Mouse (Mus musculus): ENCODE measurements around the gene Cadps2. TPM values are rescaled to one million over a fixed set of nuclear protein-coding genes. Genes with fewer than 3 reads are reported as not detected.

Gene Cadps2
- polyA plus RNA-seq, 1 experiment: 0.80 TPM

GRCm38 (mm10) chr6:23453907-23454306, 385.3 kb downstream of the Cadps2 start:
- 62% methylated on average over 5 of the region's 5 CpGs for WGBS
- TF ChIP-seq CTCF (IDR thresholded peaks at IDR 0.05; ENCODE audit: control insufficient read depth, insufficient read depth, low read length): no peak
- TF ChIP-seq POLR2A (IDR thresholded peaks at IDR 0.05; ENCODE audit: borderline replicate concordance, control insufficient read depth, low read depth, low read length): no peak
- Histone ChIP-seq H3K4me3 (replicated peaks; ENCODE audit: control insufficient read depth, low read depth, low read length) (no peak overlapping the region), H3K4me1 (ENCODE audit: control insufficient read depth, insufficient read depth, low read length) (no peaks in the 10 kb centered on the region), H3K27ac (ENCODE audit: control insufficient read depth, insufficient read depth, low read depth, low read length, poor library complexity) (no peak overlapping the region)

- H3K4me3 ChIP-seq (replicated peaks; ENCODE audit: control insufficient read depth, low read depth, low read length): no peak overlapping the region
- H3K4me1 ChIP-seq (ENCODE audit: control insufficient read depth, insufficient read depth, low read length): no peaks in the 10 kb centered on the region
- 68% methylated on average over 3 of the region's 3 CpGs for WGBS
- TF ChIP-seq CTCF (IDR thresholded peaks at IDR 0.05; ENCODE audit: control insufficient read depth, insufficient read depth, low read length) (no peak), POLR2A (IDR thresholded peaks at IDR 0.05; ENCODE audit: borderline replicate concordance, control insufficient read depth, low read depth, low read length) (no peak)
- H3K27ac ChIP-seq (ENCODE audit: control insufficient read depth, insufficient read depth, low read depth, low read length, poor library complexity): no peak overlapping the region
Measured at GRCm38 (mm10) chr6:23439897-23440296, 399.3 kb downstream of the Cadps2 start.

- no peaks in the 10 kb centered on the region for H3K4me1 ChIP-seq (ENCODE audit: control insufficient read depth, insufficient read depth, low read length)
- TF ChIP-seq CTCF (IDR thresholded peaks at IDR 0.05; ENCODE audit: control insufficient read depth, insufficient read depth, low read length) (no peak), POLR2A (IDR thresholded peaks at IDR 0.05; ENCODE audit: borderline replicate concordance, control insufficient read depth, low read depth, low read length) (no peak)
- no peak overlapping the region for H3K27ac ChIP-seq (ENCODE audit: control insufficient read depth, insufficient read depth, low read depth, low read length, poor library complexity)
- WGBS: 33% methylated on average over 12 of the region's 12 CpGs
- no peak overlapping the region for H3K4me3 ChIP-seq (replicated peaks; ENCODE audit: control insufficient read depth, low read depth, low read length)
Measured at GRCm38 (mm10) chr6:23410256-23411049, 428.8 kb downstream of the Cadps2 start.

- H3K27ac ChIP-seq (ENCODE audit: control insufficient read depth, insufficient read depth, low read depth, low read length, poor library complexity): no peak overlapping the region
- no peak overlapping the region for H3K4me3 ChIP-seq (replicated peaks; ENCODE audit: control insufficient read depth, low read depth, low read length)
- WGBS: 83% methylated on average over 2 of the region's 2 CpGs
- no peaks in the 10 kb centered on the region for H3K4me1 ChIP-seq (ENCODE audit: control insufficient read depth, insufficient read depth, low read length)
- no peak for TF ChIP-seq POLR2A (IDR thresholded peaks at IDR 0.05; ENCODE audit: borderline replicate concordance, control insufficient read depth, low read depth, low read length)
- TF ChIP-seq CTCF (IDR thresholded peaks at IDR 0.05; ENCODE audit: control insufficient read depth, insufficient read depth, low read length): no peak
Measured at GRCm38 (mm10) chr6:23394131-23394530, 445.1 kb downstream of the Cadps2 start.

- H3K4me1 ChIP-seq (ENCODE audit: control insufficient read depth, insufficient read depth, low read length): no peaks in the 10 kb centered on the region
- no peak overlapping the region for H3K27ac ChIP-seq (ENCODE audit: control insufficient read depth, insufficient read depth, low read depth, low read length, poor library complexity)
- no peak overlapping the region for H3K4me3 ChIP-seq (replicated peaks; ENCODE audit: control insufficient read depth, low read depth, low read length)
- WGBS: 84% methylated on average over 4 of the region's 4 CpGs
- TF ChIP-seq POLR2A (IDR thresholded peaks at IDR 0.05; ENCODE audit: borderline replicate concordance, control insufficient read depth, low read depth, low read length): no peak
- no peak for TF ChIP-seq CTCF (IDR thresholded peaks at IDR 0.05; ENCODE audit: control insufficient read depth, insufficient read depth, low read length)
Measured at GRCm38 (mm10) chr6:23392711-23393110, 446.5 kb downstream of the Cadps2 start.

GRCm38 (mm10) chr6:23386711-23387110, 452.5 kb downstream of the Cadps2 start:
- no peak for TF ChIP-seq CTCF (IDR thresholded peaks at IDR 0.05; ENCODE audit: control insufficient read depth, insufficient read depth, low read length)
- TF ChIP-seq POLR2A (IDR thresholded peaks at IDR 0.05; ENCODE audit: borderline replicate concordance, control insufficient read depth, low read depth, low read length): no peak
- WGBS: 66% methylated on average over 5 of the region's 5 CpGs
- Histone ChIP-seq H3K4me3 (replicated peaks; ENCODE audit: control insufficient read depth, low read depth, low read length) (no peak overlapping the region), H3K4me1 (ENCODE audit: control insufficient read depth, insufficient read depth, low read length) (no peaks in the 10 kb centered on the region), H3K27ac (ENCODE audit: control insufficient read depth, insufficient read depth, low read depth, low read length, poor library complexity) (no peak overlapping the region)

GRCm38 (mm10) chr6:23383004-23383347, 456.2 kb downstream of the Cadps2 start:
- Histone ChIP-seq H3K27ac (ENCODE audit: control insufficient read depth, insufficient read depth, low read depth, low read length, poor library complexity) (no peak overlapping the region), H3K4me1 (ENCODE audit: control insufficient read depth, insufficient read depth, low read length) (no peaks in the 10 kb centered on the region), H3K4me3 (replicated peaks; ENCODE audit: control insufficient read depth, low read depth, low read length) (no peak overlapping the region)
- WGBS: 52% methylated on average over 1 of the region's 1 CpGs
- TF ChIP-seq CTCF (IDR thresholded peaks at IDR 0.05; ENCODE audit: control insufficient read depth, insufficient read depth, low read length) (no peak), POLR2A (IDR thresholded peaks at IDR 0.05; ENCODE audit: borderline replicate concordance, control insufficient read depth, low read depth, low read length) (no peak)

GRCm38 (mm10) chr6:23382283-23383003, 456.8 kb downstream of the Cadps2 start:
- no peaks in the 10 kb centered on the region for H3K4me1 ChIP-seq (ENCODE audit: control insufficient read depth, insufficient read depth, low read length)
- no peak overlapping the region for H3K4me3 ChIP-seq (replicated peaks; ENCODE audit: control insufficient read depth, low read depth, low read length)
- no peak overlapping the region for H3K27ac ChIP-seq (ENCODE audit: control insufficient read depth, insufficient read depth, low read depth, low read length, poor library complexity)
- 62% methylated on average over 12 of the region's 12 CpGs for WGBS
- TF ChIP-seq POLR2A (IDR thresholded peaks at IDR 0.05; ENCODE audit: borderline replicate concordance, control insufficient read depth, low read depth, low read length): no peak
- TF ChIP-seq CTCF (IDR thresholded peaks at IDR 0.05; ENCODE audit: control insufficient read depth, insufficient read depth, low read length): no peak
